Mouse (Mus musculus) midbrain, embryonic 12.5 days (tissue): ENCODE data around the gene 4921501E09Rik. TPM values are rescaled to one million over a fixed set of nuclear protein-coding genes. Genes with fewer than 3 reads are reported as not detected.

Experiments used
- polyA plus RNA-seq: library from polyadenylated mRNA; unstranded; fragments of >200 nt; fragmentation: Nextera tagmentation; extraction: Ambion mirVana; gene quantifications from 2 replicates; pipeline ENCODE4 v1.2.1, GENCODE M21; 2016

4921501E09Rik gene
- polyA plus RNA-seq, 1 experiment from 2014 or later: not detected

Other genes starting within 250 kb of the 4921501E09Rik start
- 18.6 and 20.4 TPM in 2 replicates for gene Zfp799, start 237.8 kb downstream of the 4921501E09Rik start, polyA plus RNA-seq
- 8.9 TPM in 2 replicates for gene Zfp870, start 176.4 kb downstream of the 4921501E09Rik start, polyA plus RNA-seq
- not detected in 2 replicates for gene Cyp4f14, start 150.7 kb downstream of the 4921501E09Rik start, polyA plus RNA-seq
- gene Cyp4f13, start 120.7 kb downstream of the 4921501E09Rik start, polyA plus RNA-seq: 5.5 and 5.9 TPM in 2 replicates
- gene Zfp472, start 102.2 kb downstream of the 4921501E09Rik start, polyA plus RNA-seq: 10.8 and 11.1 TPM in 2 replicates
- 18.9 and 19.0 TPM in 2 replicates for gene Zfp952, start 74.9 kb downstream of the 4921501E09Rik start, polyA plus RNA-seq
- gene Zfp763, start 34.7 kb downstream of the 4921501E09Rik start, polyA plus RNA-seq: 22.8 and 24.7 TPM in 2 replicates
- 14.9 and 15.5 TPM in 2 replicates for gene Zfp563, start 21.3 kb upstream of the 4921501E09Rik start, polyA plus RNA-seq
- 0.18 and 0.29 TPM in 2 replicates for gene Morc2b, start 71.6 kb upstream of the 4921501E09Rik start, polyA plus RNA-seq
- not detected in 2 replicates for gene Olfr55, start 100.4 kb upstream of the 4921501E09Rik start, polyA plus RNA-seq
- gene Olfr239, start 123.2 kb upstream of the 4921501E09Rik start, polyA plus RNA-seq: not detected in 2 replicates
- gene Olfr1564, start 153.6 kb upstream of the 4921501E09Rik start, polyA plus RNA-seq: not detected in 2 replicates
- gene Zfp955a, start 187.1 kb upstream of the 4921501E09Rik start, polyA plus RNA-seq: 19.8 TPM in 2 replicates
- gene Olfr63, start 196.6 kb upstream of the 4921501E09Rik start, polyA plus RNA-seq: 0.03 and 0.04 TPM in 2 replicates
- 13.5 and 13.8 TPM in 2 replicates for gene Zfp955b, start 221.5 kb upstream of the 4921501E09Rik start, polyA plus RNA-seq